Mouse (Mus musculus) lung, postnatal 0 days (tissue): Measurements from ENCODE around the gene Clock.

Experiments used
- CTCF ChIP-seq: IDR thresholded peaks from 2 replicates; pipeline ENCODE4 v1.5.1; 2016; ENCODE audit warnings: antibody characterized with exemption, mild to moderate bottlenecking
- EP300 ChIP-seq: IDR thresholded peaks from 2 replicates; pipeline ENCODE4 v1.6.1; 2016; ENCODE audit warnings: antibody characterized with exemption, mild to moderate bottlenecking, control low read depth

GRCm38 (mm10) chr5:76283890-76284289 is 20.7 kb downstream of the Clock start:
- TF ChIP-seq CTCF, result no peak
- TF ChIP-seq EP300, result no peak
